Mouse (Mus musculus) G1E (cell line): ENCODE measurements around the gene Olfr704. TPM values are rescaled to one million over a fixed set of nuclear protein-coding genes. Genes with fewer than 3 reads are reported as not detected.

Experiments
- ATAC-seq: 2 replicates; pipeline ENCODE4 v1.8.0; 2016; ENCODE audit warnings: mild to moderate bottlenecking; ENCODE audit not compliant: insufficient number of reproducible peaks, poor library complexity, low FRiP score, severe bottlenecking; ENCODE audit errors: extremely low read depth
- DNase-seq: peaks from one replicate; pipeline ENCODE4 v3.0.0; 2012; ENCODE audit warnings: low spot score
- H3K27me3 ChIP-seq: 2 replicates; pipeline ENCODE4 v1.6.1; 2012; ENCODE audit warnings: mild to moderate bottlenecking, low read length, inconsistent platforms; ENCODE audit not compliant: insufficient read depth
- H3K36me3 ChIP-seq: replicated peaks from 2 replicates; pipeline ENCODE3; 2012; ENCODE audit warnings: mild to moderate bottlenecking, inconsistent platforms
- H3K4me1 ChIP-seq: 2 replicates; pipeline ENCODE4 v1.6.1; 2012; ENCODE audit warnings: low read depth, low read length, inconsistent platforms, mixed read lengths; ENCODE audit not compliant: insufficient read depth
- H3K4me3 ChIP-seq: 2 replicates; pipeline ENCODE4 v1.5.1; 2012; ENCODE audit warnings: low read depth, mild to moderate bottlenecking, inconsistent platforms, low read length, moderate library complexity, mixed read lengths
- H3K9me3 ChIP-seq: replicated peaks from 2 replicates; pipeline ENCODE4 v1.6.1; 2012; ENCODE audit warnings: inconsistent platforms
- CTCF ChIP-seq: IDR thresholded peaks from 2 replicates; pipeline ENCODE4 v1.5.1; 2012; ENCODE audit warnings: low read depth, low read length, inconsistent platforms, mixed read lengths
- GATA1 ChIP-seq: IDR thresholded peaks from 2 replicates; pipeline ENCODE4 v1.6.1; 2012; ENCODE audit warnings: borderline replicate concordance, low read length, inconsistent platforms, mixed read lengths
- GATA2 ChIP-seq: IDR thresholded peaks from 2 replicates; pipeline ENCODE4 v1.6.1; 2012; ENCODE audit warnings: low read depth, low read length, inconsistent platforms, borderline replicate concordance
- POLR2AphosphoS5 ChIP-seq: IDR thresholded peaks from 2 replicates; pipeline ENCODE4 v1.6.1; 2012; ENCODE audit warnings: low read depth, low read length, inconsistent platforms; ENCODE audit not compliant: insufficient replicate concordance
- TAL1 ChIP-seq: conservative IDR thresholded peaks from 2 replicates; pipeline ENCODE4 v1.6.1; 2012; ENCODE audit warnings: low read depth, low read length, inconsistent platforms, mixed read lengths
- polyA plus RNA-seq: library from polyadenylated mRNA; stranded (reverse); fragments of >175 nt; gene quantifications from 2 replicates; pipeline ENCODE4 v1.2.3, GENCODE M21; 2012
- total RNA-seq, 2 experiments: library from RNA; stranded (forward) in 1 of 2; stranded (reverse) in 1 of 2; fragments of 200-1000 nt in 1 of 2; fragments of >200 nt in 1 of 2; fragmentation: Nextera tagmentation in 1 of 2; gene quantifications; 2 replicates each; pipeline ENCODE4 v1.2.3; 2014 to 2017

Olfr704 gene
- not detected in 2 replicates for total RNA-seq (2014; fragmentation: Nextera tagmentation)
- total RNA-seq (2017), result 0.22 TPM in 1 of 2 replicates, not detected in the other
- polyA plus RNA-seq, result not detected in 2 replicates

GRCm38 (mm10) chr7:106862885-106863284 lies at the start of gene Olfr704:
TSS of gene Olfr704 (plus strand) at chr7:106863185.
- TF ChIP-seq CTCF (no peak), GATA1 (no peak), TAL1 (no peak), POLR2AphosphoS5 (no peak), GATA2 (no peak)
- H3K4me1 ChIP-seq, result no peaks in the 10 kb centered on the region
- ATAC-seq (no peak), DNase-seq (no peak)
- H3K9me3 ChIP-seq, result no peaks in the 10 kb centered on the region
- no peak within 1 kb of the TSS for H3K4me3 ChIP-seq
- no peaks in the 10 kb centered on the region for H3K36me3 ChIP-seq
- no peaks in the 10 kb centered on the region for H3K27me3 ChIP-seq

GRCm38 (mm10) chr7:106813829-106814228 lies 49.2 kb upstream of the Olfr704 start, which contains the start of gene Olfr701:
TSS of gene Olfr701 (plus strand) at chr7:106814129.
- ATAC-seq (no peak), DNase-seq (no peak)
- Histone ChIP-seq H3K36me3 (no peaks in the 10 kb centered on the region), H3K27me3 (no peaks in the 10 kb centered on the region), H3K4me1 (peaks cover 27% of the 10 kb centered on the region), H3K9me3 (no peaks in the 10 kb centered on the region), H3K4me3 (no peak within 1 kb of the TSS)
- TF ChIP-seq GATA2 (no peak), POLR2AphosphoS5 (no peak), CTCF (no peak), GATA1 (no peak), TAL1 (no peak)

- ATAC-seq (peak; percentile 68), DNase-seq (peak; percentile 10)
- Histone ChIP-seq H3K4me1 (peaks cover 20% of the 10 kb centered on the region), H3K36me3 (no peaks in the 10 kb centered on the region), H3K9me3 (no peaks in the 10 kb centered on the region), H3K4me3 (no peak overlapping the region), H3K27me3 (no peaks in the 10 kb centered on the region)
- no peak for TF ChIP-seq GATA2
- 0 out of 2 replicates have a peak, but pooled peaks have one; percentile 27 for TF ChIP-seq CTCF
These were observed 47.2 kb upstream of the Olfr704 start for GRCm38 (mm10) chr7:106815775-106816174.

GRCm38 (mm10) chr7:106818414-106818813 lies 44.6 kb upstream of the Olfr704 start:
- Histone ChIP-seq H3K36me3 (no peaks in the 10 kb centered on the region), H3K4me3 (no peak overlapping the region), H3K4me1 (peaks cover 19% of the 10 kb centered on the region), H3K9me3 (no peaks in the 10 kb centered on the region), H3K27me3 (no peaks in the 10 kb centered on the region)
- ATAC-seq (no peak), DNase-seq (no peak)
- TF ChIP-seq TAL1 (no peak), GATA1 (no peak), POLR2AphosphoS5 (no peak), GATA2 (no peak), CTCF (no peak)

- Histone ChIP-seq H3K4me3 (no peak within 1 kb of the TSS), H3K27me3 (no peaks in the 10 kb centered on the region), H3K36me3 (no peaks in the 10 kb centered on the region), H3K9me3 (no peaks in the 10 kb centered on the region), H3K4me1 (no peaks in the 10 kb centered on the region)
- no peak for ATAC-seq
- TF ChIP-seq TAL1 (no peak), CTCF (no peak), GATA2 (no peak), GATA1 (no peak), POLR2AphosphoS5 (no peak)
- DNase-seq, result no peak
These were observed 29.2 kb upstream of the Olfr704 start, which contains the start of gene Olfr702 for GRCm38 (mm10) chr7:106833793-106834192. TSS of gene Olfr702 (minus strand) at chr7:106833893.

- Histone ChIP-seq H3K27me3 (0 out of 2 replicates have a peak, but pooled peaks cover 3% of the 10 kb centered on the region), H3K9me3 (no peaks in the 10 kb centered on the region), H3K4me1 (no peaks in the 10 kb centered on the region), H3K36me3 (no peaks in the 10 kb centered on the region), H3K4me3 (no peak within 1 kb of the TSS)
- ATAC-seq (no peak), DNase-seq (no peak)
- TF ChIP-seq GATA2 (no peak), POLR2AphosphoS5 (no peak), GATA1 (no peak), TAL1 (no peak), CTCF (no peak)
These were observed 19.9 kb upstream of the Olfr704 start, which contains the start of gene Olfr703 for GRCm38 (mm10) chr7:106843060-106843459. TSS of gene Olfr703 (plus strand) at chr7:106843360.
